Comparison of ENCODE assay signal across 9 mouse cellular contexts in genomic region chr7:27177942-27178323, GRCm38 (mm10). TPM values are rescaled to one million over a fixed set of nuclear protein-coding genes. Genes with fewer than 3 reads are reported as not detected.
DNase-seq lines count a peak whose midpoint lies in the region; ATAC-seq and TF ChIP-seq lines count a peak whose summit lies in the region.
"Had no signal": no experiment of that assay in that cellular context is flagged by ENCODE, and none has a peak within 500 bp of the region (broad histone marks: within the 10 kb centered on the region; RNA-seq: fewer than 3 reads in every experiment).

No protein-coding gene starts in this region.

- H3K36me3 ChIP-seq in lung, embryonic 15.5 days = peaks cover 16% of the 10 kb centered on the region
- peaks cover 25% of the 10 kb centered on the region for H3K36me3 ChIP-seq in limb, embryonic 12.5 days

- H3K4me3 ChIP-seq in lung, embryonic 15.5 days = peak overlapping the region; percentile 82
- peak overlapping the region; percentile 82 for H3K4me3 ChIP-seq in embryonic fibroblast, embryonic 13.5 days (ENCODE audit: insufficient read depth, low read length)
- H3K4me3 ChIP-seq in limb, embryonic 12.5 days (replicated peaks) = peak overlapping the region; percentile 65
- peak overlapping the region; percentile 69 for H3K4me3 ChIP-seq in olfactory bulb, adult 2 months (ENCODE audit: insufficient read depth, low read depth, low read length)

- 12% methylated on average over 4 of the region's 4 CpGs for WGBS in lung, embryonic 15.5 days
- WGBS in limb, embryonic 12.5 days = 24% methylated on average over 4 of the region's 4 CpGs
- WGBS in olfactory bulb, adult 2 months = 11% methylated on average over 4 of the region's 4 CpGs

- H3K9ac ChIP-seq in lung, embryonic 15.5 days = peak overlapping the region; percentile 57
- H3K9ac ChIP-seq in limb, embryonic 12.5 days (replicated peaks) = 0 out of 2 replicates have a peak overlapping the region, but pooled peaks have one; percentile 40

- ATAC-seq in lung, embryonic 15.5 days (ENCODE audit: borderline replicate concordance, extremely low read depth, low FRiP score, low TSS enrichment) = no peak
- no peak for ATAC-seq in limb, embryonic 12.5 days (ENCODE audit: insufficient number of reproducible peaks, insufficient read depth, low FRiP score, low TSS enrichment, low read depth)

- intact Hi-C loops in left cerebral cortex, postnatal 10 days (cut with DNase I) = no loop called here

- no peaks in the 10 kb centered on the region for H3K9me3 ChIP-seq in lung, embryonic 15.5 days
- no peaks in the 10 kb centered on the region for H3K9me3 ChIP-seq in limb, embryonic 12.5 days

- peak overlapping the region; percentile 98 for H3K27ac ChIP-seq in lung, embryonic 15.5 days
- peak overlapping the region; percentile 51 for H3K27ac ChIP-seq in embryonic fibroblast, embryonic 13.5 days (ENCODE audit: insufficient read depth, low read length)
- H3K27ac ChIP-seq in limb, embryonic 12.5 days = peak overlapping the region; percentile 93
- peak overlapping the region; percentile 71 for H3K27ac ChIP-seq in olfactory bulb, adult 2 months (ENCODE audit: insufficient read depth, low read depth, low read length)

- TF ChIP-seq CTCF in embryonic fibroblast, embryonic 13.5 days (IDR thresholded peaks at IDR 0.05; ENCODE audit: borderline replicate concordance, insufficient read depth, low read length) = no peak
- TF ChIP-seq CTCF in olfactory bulb, adult 2 months (IDR thresholded peaks at IDR 0.05; ENCODE audit: insufficient read depth, low read depth, low read length) = no peak

- no peaks in the 10 kb centered on the region for H3K27me3 ChIP-seq in lung, embryonic 15.5 days
- H3K27me3 ChIP-seq in limb, embryonic 12.5 days = no peaks in the 10 kb centered on the region

- peaks cover 25% of the 10 kb centered on the region for H3K4me1 ChIP-seq in lung, embryonic 15.5 days
- H3K4me1 ChIP-seq in embryonic fibroblast, embryonic 13.5 days (ENCODE audit: control insufficient read depth, insufficient read depth, low read length) = no peaks in the 10 kb centered on the region
- peaks cover 3% of the 10 kb centered on the region; the same call in 1 of the 2 replicates for H3K4me1 ChIP-seq in limb, embryonic 12.5 days (replicated peaks)
- no peaks in the 10 kb centered on the region for H3K4me1 ChIP-seq in olfactory bulb, adult 2 months (ENCODE audit: control insufficient read depth, insufficient read depth, low read length)

- peak overlapping the region; percentile 60 for H3K4me2 ChIP-seq in lung, embryonic 15.5 days
- H3K4me2 ChIP-seq in limb, embryonic 12.5 days = peak overlapping the region; percentile 57

- no peak for TF ChIP-seq POLR2A in embryonic fibroblast, embryonic 13.5 days (IDR thresholded peaks at IDR 0.05; ENCODE audit: low read depth, low read length)
- TF ChIP-seq POLR2A in olfactory bulb, adult 2 months (IDR thresholded peaks at IDR 0.05; ENCODE audit: insufficient read depth, low read depth, low read length) = no peak

- DNase-seq in lung, postnatal 36 days = no peak
- no peak for DNase-seq in left cerebral cortex, adult 9 months (ENCODE audit: low spot score in 2 of 2)
- no peak for DNase-seq in left cerebral cortex, postnatal 10 days (ENCODE audit: extremely low spot score in 1 of 2, low spot score in 2 of 2)
- no peak for DNase-seq in spleen, adult 12 weeks (ENCODE audit: low spot score)

RNA-seq across cellular contexts. Expression of gene Rab4b, which starts 0.8 kb away (rescaled TPM):
- polyA plus RNA-seq in lung, embryonic 15.5 days (2015; fragmentation: Nextera tagmentation; extraction: Ambion mirVana) = 71.4 and 71.6 TPM in 2 replicates
- polyA plus RNA-seq in embryonic fibroblast, embryonic 13.5 days (2011; ENCODE audit: insufficient read length, low read depth, missing spikeins) = 39.9 and 50.0 TPM in 2 replicates
- 59.8 and 60.0 TPM in 2 replicates for polyA plus RNA-seq in limb, embryonic 12.5 days (2016; fragmentation: Nextera tagmentation; extraction: Ambion mirVana)
- polyA plus RNA-seq in olfactory bulb, adult 2 months (2012; ENCODE audit: insufficient read depth, insufficient read length, low replicate concordance, missing spikeins) = not detected in 2 replicates
- total RNA-seq in left cerebral cortex, postnatal 10 days (2021) = 10 to 100 TPM; 85.4 to 89.5 TPM

RNA-seq across cellular contexts. Expression of gene Gm21983, which starts 3.0 kb away (rescaled TPM):
- polyA plus RNA-seq in lung, embryonic 15.5 days (2015; fragmentation: Nextera tagmentation; extraction: Ambion mirVana) = 2.4 and 3.5 TPM in 2 replicates
- polyA plus RNA-seq in embryonic fibroblast, embryonic 13.5 days (2011; ENCODE audit: insufficient read length, low read depth, missing spikeins) = not detected in 2 replicates
- 0.61 and 1.5 TPM in 2 replicates for polyA plus RNA-seq in limb, embryonic 12.5 days (2016; fragmentation: Nextera tagmentation; extraction: Ambion mirVana)
- not detected in 2 replicates for polyA plus RNA-seq in olfactory bulb, adult 2 months (2012; ENCODE audit: insufficient read depth, insufficient read length, low replicate concordance, missing spikeins)
- not detected for total RNA-seq in left cerebral cortex, postnatal 10 days (2021)
- polyA plus RNA-seq: brain, embryonic 14.5 days had no signal

RNA-seq across cellular contexts. Expression of gene Mia, which starts 3.0 kb away (rescaled TPM):
- 150 and 170 TPM in 2 replicates for polyA plus RNA-seq in lung, embryonic 15.5 days (2015; fragmentation: Nextera tagmentation; extraction: Ambion mirVana)
- not detected in 2 replicates for polyA plus RNA-seq in embryonic fibroblast, embryonic 13.5 days (2011; ENCODE audit: insufficient read length, low read depth, missing spikeins)
- polyA plus RNA-seq in limb, embryonic 12.5 days (2016; fragmentation: Nextera tagmentation; extraction: Ambion mirVana) = 23.8 and 42.8 TPM in 2 replicates
- polyA plus RNA-seq in olfactory bulb, adult 2 months (2012; ENCODE audit: insufficient read depth, insufficient read length, low replicate concordance, missing spikeins) = not detected in 2 replicates
- total RNA-seq in left cerebral cortex, postnatal 10 days (2021) = 1 to 10 TPM; 1.5 to 3.2 TPM

RNA-seq across cellular contexts. Expression of gene Egln2, which starts 11.3 kb away (rescaled TPM):
- 82.3 and 83.5 TPM in 2 replicates for polyA plus RNA-seq in lung, embryonic 15.5 days (2015; fragmentation: Nextera tagmentation; extraction: Ambion mirVana)
- 26.8 and 30.5 TPM in 2 replicates for polyA plus RNA-seq in embryonic fibroblast, embryonic 13.5 days (2011; ENCODE audit: insufficient read length, low read depth, missing spikeins)
- 87.3 and 88.9 TPM in 2 replicates for polyA plus RNA-seq in limb, embryonic 12.5 days (2016; fragmentation: Nextera tagmentation; extraction: Ambion mirVana)
- polyA plus RNA-seq in olfactory bulb, adult 2 months (2012; ENCODE audit: insufficient read depth, insufficient read length, low replicate concordance, missing spikeins) = not detected in 2 replicates
- 10 to 100 TPM; 82.3 to 84.9 TPM for total RNA-seq in left cerebral cortex, postnatal 10 days (2021)

RNA-seq across cellular contexts. Expression of gene BC024978, which starts 17.6 kb away (rescaled TPM):
- polyA plus RNA-seq in lung, embryonic 15.5 days (2015; fragmentation: Nextera tagmentation; extraction: Ambion mirVana) = 3.0 and 3.4 TPM in 2 replicates
- polyA plus RNA-seq in embryonic fibroblast, embryonic 13.5 days (2011; ENCODE audit: insufficient read length, low read depth, missing spikeins) = 7.3 and 7.7 TPM in 2 replicates
- polyA plus RNA-seq in limb, embryonic 12.5 days (2016; fragmentation: Nextera tagmentation; extraction: Ambion mirVana) = 4.0 and 4.1 TPM in 2 replicates
- not detected in 2 replicates for polyA plus RNA-seq in olfactory bulb, adult 2 months (2012; ENCODE audit: insufficient read depth, insufficient read length, low replicate concordance, missing spikeins)
- total RNA-seq in left cerebral cortex, postnatal 10 days (2021) = 10 to 100 TPM; 19.7 to 21.5 TPM

Comparison
In these comparisons a context has a peak if more than half of its experiments do, and no peak if none do; other contexts are left out.
1. RNA of gene Rab4b, which starts 0.8 kb away (polyA plus RNA-seq): 71.4 to 71.6 TPM in lung, embryonic 15.5 days, 59.8 to 60.0 TPM in limb, embryonic 12.5 days and 39.9 to 50.0 TPM in embryonic fibroblast, embryonic 13.5 days; not detected in olfactory bulb, adult 2 months; every median in the first group is over 10 times any median in the second.
2. Peak in every context shown above with its lines, with median percentiles within 50 percentile points of each other: H3K27ac ChIP-seq and H3K4me3 ChIP-seq.